Mouse (Mus musculus) heart, postnatal 0 days (tissue): Measurements from ENCODE around the gene Tubb3. TPM values are rescaled to one million over a fixed set of nuclear protein-coding genes. Genes with fewer than 3 reads are reported as not detected.

Source experiments
- ATAC-seq: fragments of 200-750 bp; cut with Nextera tagmentation; 2 replicates; pipeline ENCODE4 v1.8.0; 2017; ENCODE audit warnings: low read depth, moderate number of reproducible peaks, moderate library complexity; ENCODE audit not compliant: insufficient read depth
- DNase-seq: peaks from one replicate; pipeline ENCODE4 v3.0.0-alpha.2; 2016; ENCODE audit warnings: low spot score
- H3K27ac ChIP-seq: fragments of 300-500 bp; sonication (generic); 2 replicates; pipeline ENCODE4 v1.5.1; 2014; ENCODE audit warnings: low read depth, mild to moderate bottlenecking
- H3K27me3 ChIP-seq: fragments of 300-500 bp; sonication (generic); 2 replicates; pipeline ENCODE4 v1.6.1; 2014; ENCODE audit warnings: low read length, mixed read lengths; ENCODE audit not compliant: control insufficient read depth, insufficient read depth
- H3K36me3 ChIP-seq: fragments of 300-500 bp; sonication (generic); replicated peaks from 2 replicates; pipeline ENCODE4 v1.6.1; 2014; ENCODE audit warnings: low read length, mixed read lengths; ENCODE audit not compliant: control insufficient read depth, insufficient read depth
- H3K4me1 ChIP-seq: fragments of 300-500 bp; sonication (generic); 2 replicates; pipeline ENCODE4 v1.6.1; 2014; ENCODE audit warnings: antibody characterized with exemption; ENCODE audit not compliant: control insufficient read depth, insufficient read depth
- H3K4me2 ChIP-seq: fragments of 300-500 bp; sonication (generic); 2 replicates; pipeline ENCODE4 v1.6.1; 2014; ENCODE audit warnings: low read depth, mild to moderate bottlenecking, low read length, moderate library complexity
- H3K4me3 ChIP-seq: fragments of 300-500 bp; sonication (generic); 2 replicates; pipeline ENCODE4 v1.5.1; 2014; ENCODE audit warnings: low read depth, low read length
- H3K9ac ChIP-seq: fragments of 300-500 bp; sonication (generic); replicated peaks from 2 replicates; pipeline ENCODE4 v1.6.1; 2014; ENCODE audit warnings: low read depth, low read length, mixed read lengths
- H3K9me3 ChIP-seq: fragments of 300-500 bp; sonication (generic); replicated peaks from 2 replicates; pipeline ENCODE4 v1.6.1; 2016; ENCODE audit warnings: low read length; ENCODE audit not compliant: control insufficient read depth
- CTCF ChIP-seq: IDR thresholded peaks from 2 replicates; pipeline ENCODE4 v1.5.1; 2016; ENCODE audit warnings: antibody characterized with exemption, control low read depth, low read depth
- EP300 ChIP-seq: IDR thresholded peaks from 2 replicates; pipeline ENCODE4 v1.6.1; 2016; ENCODE audit warnings: antibody characterized with exemption, low read depth
- whole genome bisulfite sequencing: fragments of 180-500 bp; shearing (Covaris S2); extraction: QIAGEN DNeasy Blood & Tissue Kit; methylation state at CpG from one replicate; pipeline ENCODE4 v1.1.7; 2014; 5-methylcytosine and 5-hydroxymethylcytosine counted together
- polyA plus RNA-seq: library from polyadenylated mRNA; unstranded; fragments of >200 nt; fragmentation: Nextera tagmentation; extraction: Ambion mirVana; gene quantifications from 2 replicates; pipeline ENCODE4 v1.2.1, GENCODE M21; 2015
- total RNA-seq: library from RNA; depleted of rRNA; stranded (reverse); fragments of >200 nt; gene quantifications from 2 replicates; pipeline ENCODE4 v1.2.3, GENCODE M21; 2014; ENCODE audit warnings: low replicate concordance

Gene Tubb3
- total and polyA plus RNA-seq, 2 experiments from 2014 or later: 0.40 to 1.8 TPM

GRCm38 (mm10) chr8:123398308-123398707 lies 12.9 kb upstream of the Tubb3 start:
- WGBS: 85% methylated on average over 13 of the region's 13 CpGs
- Histone ChIP-seq H3K9me3 (no peaks in the 10 kb centered on the region), H3K4me3 (no peak overlapping the region), H3K36me3 (peaks cover 98% of the 10 kb centered on the region), H3K27me3 (no peaks in the 10 kb centered on the region), H3K4me2 (no peak overlapping the region), H3K4me1 (no peaks in the 10 kb centered on the region), H3K9ac (no peak overlapping the region), H3K27ac (no peak overlapping the region)
- no peak for DNase-seq
- ATAC-seq: no peak
- TF ChIP-seq CTCF (no peak), EP300 (no peak)

DNA sequence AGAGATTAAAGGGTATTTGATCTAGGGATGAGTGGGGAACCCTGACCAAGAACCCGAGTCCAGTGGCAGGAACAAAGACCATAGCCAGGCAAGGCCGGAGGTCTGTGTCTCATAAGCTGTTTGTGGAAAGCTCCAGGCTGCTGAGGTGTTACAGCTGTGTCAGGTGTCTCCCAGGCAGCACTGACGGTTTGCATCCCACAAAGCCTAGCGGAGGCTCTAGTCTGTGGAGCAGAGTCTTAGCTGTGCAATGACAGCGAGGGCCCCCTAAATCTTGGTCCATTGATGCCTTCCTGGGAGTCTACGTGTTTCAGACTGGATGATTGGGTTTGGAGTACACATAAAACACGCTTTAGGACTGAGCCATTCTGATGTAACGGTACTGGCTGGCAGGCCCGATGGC lies 9.3 kb upstream of the Tubb3 start:
- 84% methylated on average over 9 of the region's 9 CpGs for WGBS
- Histone ChIP-seq H3K4me2 (no peak overlapping the region), H3K27ac (peak overlapping the region; percentile 33; the same call in 1 of the 2 replicates), H3K4me3 (no peak overlapping the region), H3K36me3 (peaks cover 65% of the 10 kb centered on the region), H3K9me3 (no peaks in the 10 kb centered on the region), H3K27me3 (no peaks in the 10 kb centered on the region), H3K4me1 (no peaks in the 10 kb centered on the region), H3K9ac (no peak overlapping the region)
- DNase-seq (no peak), ATAC-seq (no peak)
- no peak for TF ChIP-seq EP300
- no peak for TF ChIP-seq CTCF

GRCm38 (mm10) chr8:123402730-123403326 lies 8.4 kb upstream of the Tubb3 start:
- Histone ChIP-seq H3K4me1 (no peaks in the 10 kb centered on the region), H3K9me3 (no peaks in the 10 kb centered on the region), H3K27ac (peak overlapping the region; percentile 33; the same call in 1 of the 2 replicates), H3K4me3 (no peak overlapping the region), H3K9ac (no peak overlapping the region), H3K4me2 (no peak overlapping the region), H3K27me3 (no peaks in the 10 kb centered on the region), H3K36me3 (peaks cover 56% of the 10 kb centered on the region)
- no peak; the same call in 1 of the 2 replicates for ATAC-seq
- DNase-seq: no peak
- TF ChIP-seq EP300 (no peak), CTCF (no peak)
- WGBS: 67% methylated on average over 9 of the region's 9 CpGs

DNA sequence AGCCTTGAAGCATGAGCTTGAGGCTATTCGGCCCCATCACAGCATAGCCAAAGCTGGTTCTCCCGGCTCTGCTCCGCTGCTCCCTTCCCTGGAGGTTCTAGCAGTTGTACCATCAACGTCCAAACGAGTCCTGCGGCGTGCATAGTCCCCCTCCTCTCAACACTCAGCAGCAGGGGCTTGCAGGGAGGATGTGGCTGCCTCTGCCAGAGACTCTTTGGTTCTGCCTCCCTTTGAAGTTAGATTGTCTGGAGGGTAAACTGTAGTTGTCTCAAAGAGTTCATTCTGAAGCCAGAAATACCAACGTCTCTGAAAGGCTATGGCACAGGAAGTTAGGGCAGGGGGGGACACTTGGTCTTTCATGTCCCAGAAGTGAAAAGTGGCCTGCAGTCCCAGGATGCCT lies 6.7 kb upstream of the Tubb3 start:
- no peaks in the 10 kb centered on the region for H3K27me3 ChIP-seq
- no peak overlapping the region for H3K9ac ChIP-seq
- no peak for ATAC-seq
- no peak overlapping the region; the same call in 1 of the 2 replicates for H3K27ac ChIP-seq
- TF ChIP-seq CTCF (no peak), EP300 (no peak)
- 46% methylated on average over 8 of the region's 8 CpGs for WGBS
- peaks cover 10% of the 10 kb centered on the region for H3K4me1 ChIP-seq
- no peak overlapping the region for H3K4me3 ChIP-seq
- H3K9me3 ChIP-seq: no peaks in the 10 kb centered on the region
- peaks cover 39% of the 10 kb centered on the region for H3K36me3 ChIP-seq
- no peak for DNase-seq
- no peak overlapping the region for H3K4me2 ChIP-seq

GRCm38 (mm10) chr8:123406786-123407185 lies 4.4 kb upstream of the Tubb3 start, which contains the start of gene Mc1r:
Gene Mc1r (plus strand): TSS chr8:123407107.
- ATAC-seq (no peak), DNase-seq (peak; percentile 52)
- peaks cover 20% of the 10 kb centered on the region for H3K4me1 ChIP-seq
- no peaks in the 10 kb centered on the region for H3K9me3 ChIP-seq
- no peak within 1 kb of the TSS for H3K4me2 ChIP-seq
- no peak within 1 kb of the TSS for H3K4me3 ChIP-seq
- 11% methylated on average over 4 of the region's 4 CpGs for WGBS
- H3K27ac ChIP-seq: no peak within 1 kb of the TSS
- peaks cover 18% of the 10 kb centered on the region for H3K27me3 ChIP-seq
- H3K36me3 ChIP-seq: peaks cover 17% of the 10 kb centered on the region
- no peak within 1 kb of the TSS for H3K9ac ChIP-seq
- TF ChIP-seq EP300 (no peak), CTCF (peak; percentile 68)

- Histone ChIP-seq H3K27me3 (peaks cover 27% of the 10 kb centered on the region), H3K27ac (no peak overlapping the region), H3K4me1 (peaks cover 20% of the 10 kb centered on the region), H3K4me3 (no peak overlapping the region), H3K36me3 (peaks cover 8% of the 10 kb centered on the region), H3K9me3 (no peaks in the 10 kb centered on the region), H3K9ac (no peak overlapping the region), H3K4me2 (no peak overlapping the region)
- no peak for DNase-seq
- TF ChIP-seq CTCF: no peak
- ATAC-seq: no peak
- 81% methylated on average over 13 of the region's 13 CpGs for WGBS
Measured at GRCm38 (mm10) chr8:123407612-123408011, 3.6 kb upstream of the Tubb3 start.
